Mouse (Mus musculus) liver, adult 2 months (tissue): ENCODE measurements around the gene Ehhadh.

Experiments used
- CTCF ChIP-seq: fragments of 200-500 bp; IDR thresholded peaks from 2 replicates; pipeline ENCODE4 v1.5.1; 2011; ENCODE audit warnings: low read depth, low read length, control low read depth
- POLR2A ChIP-seq: fragments of 200-500 bp; IDR thresholded peaks from 2 replicates; pipeline ENCODE4 v1.6.1; 2011; ENCODE audit warnings: low read length, control low read depth; ENCODE audit not compliant: insufficient read depth; ENCODE audit errors: extremely low read depth

- TF ChIP-seq POLR2A (no peak), CTCF (no peak)
Observed at GRCm38 (mm10) chr16:21735638-21736037, 52.0 kb downstream of the Ehhadh start.
